Mouse (Mus musculus) ovary, adult 18-20 months (tissue): ENCODE results near the gene Slc9a8.
"Not testable (repeated sequence)": the region's sequence is repeated elsewhere in the genome, so short reads cannot be mapped to it uniquely, and the experiment has no call there.

Experiments used
- DNase-seq: peaks from one replicate; pipeline ENCODE4 v3.0.0; 2022; ENCODE audit warnings: low spot score, mixed read lengths

Slc9a8 gene

DNA sequence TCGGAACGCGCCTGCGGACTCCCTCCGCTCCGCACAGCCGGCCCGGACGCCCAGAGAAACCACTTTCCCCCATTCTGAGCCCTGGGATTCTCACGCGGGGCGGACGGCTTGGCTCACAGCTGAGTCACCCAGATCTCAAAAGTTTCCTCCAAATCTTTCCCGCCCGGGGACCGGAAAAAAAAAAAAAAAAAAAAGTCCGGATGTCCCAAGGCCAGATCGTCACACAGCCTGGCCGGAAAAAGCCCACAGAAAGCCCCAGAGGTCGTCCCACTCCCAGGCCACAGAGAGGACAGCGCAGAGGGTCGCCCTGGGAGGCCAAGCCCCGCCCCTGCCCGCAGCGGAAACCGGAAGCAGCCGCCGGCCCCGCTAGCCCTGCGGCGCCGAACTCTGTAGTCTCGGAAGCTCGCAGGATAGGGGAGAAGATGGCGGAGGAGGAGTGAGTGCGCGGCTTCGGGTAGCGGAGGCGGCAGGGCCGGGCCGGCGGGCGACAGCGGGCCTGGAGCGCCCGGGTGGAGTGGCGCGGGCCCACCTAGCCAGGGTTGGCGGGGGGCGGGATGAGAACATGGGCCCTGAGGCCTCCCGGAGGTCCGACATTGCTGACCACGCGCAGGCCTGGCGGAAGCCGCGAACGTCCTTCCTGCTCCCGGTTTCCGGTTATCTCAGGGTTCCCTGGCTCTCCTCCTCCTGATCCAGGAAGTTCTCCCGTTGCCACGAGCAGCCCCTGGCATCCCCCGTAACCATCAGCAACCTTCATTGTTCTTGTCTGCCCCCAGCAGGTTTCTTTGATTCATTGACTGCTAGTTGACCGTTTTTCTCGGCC lies at the start of gene Slc9a8:
Gene Slc9a8 (plus strand): TSS at position 383 of the 820 bp plus-strand sequence.
- DNase-seq: peak; percentile 93

DNA sequence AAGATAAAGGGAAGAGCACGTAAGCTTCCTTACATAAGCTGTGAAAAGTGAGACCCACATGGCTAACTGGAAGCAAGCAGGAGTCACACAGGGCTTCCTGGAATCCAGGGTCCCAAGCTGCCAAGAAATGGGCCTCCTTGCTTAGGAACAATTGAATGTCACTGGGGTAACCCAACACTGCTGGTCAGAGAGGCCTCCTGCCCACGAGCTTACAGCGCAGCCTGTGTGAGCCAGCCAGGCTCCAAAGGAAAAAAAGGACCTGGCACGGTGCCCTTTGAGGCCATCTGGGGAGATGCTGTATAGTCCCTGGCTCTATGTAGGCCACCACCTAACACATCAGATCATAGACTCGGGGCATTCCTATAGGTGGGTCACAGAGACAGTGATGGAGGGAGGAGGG lies 48.2 kb upstream of the Slc9a8 start:
- DNase-seq: no peak

GRCm38 (mm10) chr2:167374191-167374805 lies 47.2 kb upstream of the Slc9a8 start:
- no peak for DNase-seq

- DNase-seq: no peak
Observed at GRCm38 (mm10) chr2:167375135-167375534, 46.4 kb upstream of the Slc9a8 start.

- no peak for DNase-seq
Observed at GRCm38 (mm10) chr2:167375688-167376087, 45.8 kb upstream of the Slc9a8 start.

- no peak for DNase-seq
Observed at GRCm38 (mm10) chr2:167376160-167376564, 45.4 kb upstream of the Slc9a8 start.

DNA sequence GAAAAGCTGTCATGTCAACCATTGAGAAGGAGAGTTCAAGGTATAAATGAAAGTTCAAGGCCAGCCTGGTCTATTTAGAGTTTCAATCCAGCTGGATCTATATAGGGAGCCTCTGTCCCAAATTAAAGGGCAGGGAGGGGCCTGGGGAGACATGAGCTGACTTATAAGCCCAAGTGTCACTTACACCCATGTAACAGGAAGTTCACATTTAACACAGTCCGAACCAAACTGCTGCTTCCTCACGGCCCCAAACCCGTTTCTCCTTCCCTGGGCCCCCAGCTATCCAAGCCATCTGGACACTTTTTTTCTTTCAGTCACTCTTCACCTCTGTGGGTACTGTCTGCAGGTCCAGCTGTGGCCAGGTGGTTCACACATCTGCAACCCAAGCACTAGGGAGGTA lies 43.8 kb upstream of the Slc9a8 start:
- no peak for DNase-seq

DNA sequence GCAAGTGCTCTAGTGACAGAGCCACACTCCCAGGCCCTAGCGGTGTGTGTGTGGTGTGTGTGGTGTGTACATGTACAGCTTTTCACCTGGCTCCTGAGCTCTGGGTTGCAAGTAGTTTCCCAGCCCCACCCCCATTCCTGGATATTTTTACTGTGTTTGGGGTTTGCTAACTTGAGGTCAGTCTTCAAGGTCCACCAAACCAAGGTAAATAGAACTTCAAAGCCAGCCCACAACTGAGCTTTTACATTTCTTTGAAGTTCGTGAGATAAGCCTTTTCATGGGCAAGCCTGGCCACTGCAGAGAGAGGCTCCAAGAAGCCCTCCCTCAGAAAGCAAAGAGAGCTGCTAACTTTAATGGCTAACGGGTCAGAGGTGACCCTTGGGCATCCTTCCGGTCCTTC lies 42.5 kb upstream of the Slc9a8 start:
- no peak for DNase-seq

GRCm38 (mm10) chr2:167380615-167381285 lies 40.8 kb upstream of the Slc9a8 start:
- DNase-seq: peak; percentile 42

DNA sequence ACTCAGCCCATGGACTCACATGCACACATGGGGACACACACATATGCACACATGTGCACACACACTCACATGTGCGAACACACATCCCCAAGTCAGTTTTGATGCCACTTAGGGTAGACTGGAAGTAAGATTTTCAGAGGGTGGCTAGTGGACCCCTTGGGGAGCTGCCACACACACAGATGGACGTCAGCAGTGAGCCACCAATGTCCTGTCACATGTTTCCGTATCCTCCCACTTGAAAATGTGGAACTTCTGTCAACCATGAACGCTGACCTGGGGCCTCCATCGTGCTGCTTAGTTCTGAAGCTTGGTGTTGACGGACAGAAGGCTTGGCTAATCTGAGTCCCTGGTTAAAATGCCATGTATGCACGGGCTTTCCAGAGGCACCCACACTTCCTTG lies 39.9 kb upstream of the Slc9a8 start:
- no peak for DNase-seq

DNA sequence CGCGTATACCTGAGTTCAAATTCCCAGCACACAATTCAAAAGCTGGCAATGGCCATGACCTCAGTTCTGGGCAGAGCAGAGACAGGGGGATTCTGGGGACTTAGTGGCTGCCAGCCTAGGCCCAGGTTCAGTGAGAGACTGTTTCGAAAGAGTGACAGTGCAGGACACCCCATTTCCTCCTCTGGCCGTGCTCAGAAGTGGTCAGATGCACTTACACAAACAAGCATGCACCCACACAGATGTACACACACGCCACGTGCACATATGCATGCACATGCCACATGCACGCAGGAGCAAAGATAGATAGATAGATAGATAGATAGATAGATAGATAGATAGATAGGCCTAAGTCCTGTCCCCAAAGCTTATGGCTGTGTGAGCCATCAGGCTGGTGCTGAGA lies 39.1 kb upstream of the Slc9a8 start:
- no peak for DNase-seq

DNA sequence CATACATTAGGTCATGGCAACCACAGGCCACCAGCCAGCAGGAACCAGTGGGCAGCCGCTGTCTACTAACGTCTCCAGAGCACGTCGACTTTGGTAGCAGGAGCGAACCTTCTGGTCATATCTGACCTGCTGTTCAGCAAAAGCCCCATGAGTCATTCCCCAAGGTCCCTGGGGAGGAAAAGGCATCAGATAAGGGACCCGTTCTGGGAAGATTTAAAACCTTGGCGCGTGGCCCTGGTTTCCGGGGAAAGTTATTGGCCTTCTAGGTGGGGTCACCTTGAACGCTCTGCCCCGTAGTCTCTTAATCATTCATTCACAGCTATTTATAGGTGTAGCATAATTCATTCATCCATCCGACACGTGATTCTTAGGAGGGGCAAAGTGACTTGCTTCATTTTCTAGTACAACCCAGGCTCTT lies 37.8 kb upstream of the Slc9a8 start:
- peak; percentile 79 for DNase-seq

DNA sequence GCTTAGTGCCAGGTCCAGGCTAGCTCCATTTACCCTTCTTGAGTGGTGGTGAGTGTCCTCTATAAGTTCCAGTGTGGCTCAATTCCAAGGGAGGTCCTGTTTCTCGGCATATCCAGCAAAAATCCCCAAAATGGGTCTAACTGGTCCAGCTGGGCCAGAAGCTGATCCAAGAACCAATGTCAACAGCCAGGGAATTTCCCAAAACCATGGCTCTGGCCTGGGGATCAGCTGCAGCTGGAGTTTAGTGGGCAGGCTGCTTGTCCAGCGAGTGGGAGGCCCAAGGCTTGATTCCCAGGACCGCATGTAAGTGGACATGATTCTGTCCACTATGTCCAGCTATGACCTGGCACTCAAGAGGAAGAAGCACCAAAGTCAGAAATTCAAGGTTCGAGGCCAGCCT lies 35.1 kb upstream of the Slc9a8 start:
- DNase-seq: no peak

DNA sequence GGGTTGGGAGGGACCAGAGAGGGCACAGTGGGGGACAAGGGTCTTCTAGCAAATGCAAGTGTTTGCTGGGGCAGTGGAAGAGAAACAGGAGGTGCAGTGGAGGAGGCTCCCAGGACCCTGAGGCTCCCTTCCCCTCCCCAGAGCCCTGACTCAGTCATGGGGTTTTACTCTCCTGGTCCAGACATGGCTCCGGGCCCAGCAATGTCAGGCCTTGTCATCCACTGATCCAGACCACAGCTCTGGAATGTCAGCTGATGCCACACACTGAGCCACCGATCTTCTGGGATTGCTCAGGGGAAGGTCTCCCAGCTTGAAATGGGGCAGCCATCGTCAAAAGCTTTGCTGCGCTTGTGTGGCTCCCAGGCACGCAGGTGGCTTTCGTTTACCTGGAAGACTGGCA lies 34.5 kb upstream of the Slc9a8 start:
- DNase-seq: no peak

DNA sequence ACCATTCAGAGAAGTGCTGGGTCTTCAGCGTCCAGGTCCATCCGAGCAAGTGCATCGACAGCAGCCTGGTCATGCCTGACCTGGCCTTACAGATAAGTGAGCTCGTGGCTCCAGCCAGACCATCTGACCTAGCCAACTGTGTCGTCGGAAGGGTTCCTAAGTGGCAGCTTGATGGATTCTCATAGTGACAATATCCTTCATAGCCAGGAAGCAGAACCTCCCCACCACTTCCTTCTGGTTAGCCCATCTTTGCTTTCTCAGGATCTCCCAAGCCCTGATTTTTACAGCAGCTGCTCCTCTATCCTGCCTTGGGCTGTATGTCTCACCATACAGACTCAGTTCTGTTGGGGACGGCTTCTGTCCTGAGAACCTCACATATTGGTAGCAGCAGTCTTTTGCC lies 27.1 kb upstream of the Slc9a8 start:
- DNase-seq: no peak

DNA sequence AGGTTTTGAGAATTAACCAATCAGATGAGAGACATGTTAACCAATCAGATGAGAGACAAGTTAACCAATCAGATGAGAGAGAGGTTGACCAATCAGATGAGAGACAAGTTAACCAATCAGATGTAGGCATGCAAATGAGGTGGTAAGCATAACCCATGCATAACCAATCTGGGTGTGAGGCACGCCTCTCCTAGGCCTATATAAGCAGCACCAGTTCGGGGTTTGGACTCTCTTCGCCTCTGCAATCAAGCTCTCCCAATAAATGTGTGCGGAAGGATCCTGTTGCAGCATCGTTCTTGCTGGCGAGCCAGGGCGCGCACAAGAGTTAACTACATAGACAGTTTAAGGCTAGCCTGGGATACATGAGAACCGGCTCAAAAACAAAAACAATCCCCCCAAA lies 25.1 kb upstream of the Slc9a8 start:
- not testable (repeated sequence) for DNase-seq

DNA sequence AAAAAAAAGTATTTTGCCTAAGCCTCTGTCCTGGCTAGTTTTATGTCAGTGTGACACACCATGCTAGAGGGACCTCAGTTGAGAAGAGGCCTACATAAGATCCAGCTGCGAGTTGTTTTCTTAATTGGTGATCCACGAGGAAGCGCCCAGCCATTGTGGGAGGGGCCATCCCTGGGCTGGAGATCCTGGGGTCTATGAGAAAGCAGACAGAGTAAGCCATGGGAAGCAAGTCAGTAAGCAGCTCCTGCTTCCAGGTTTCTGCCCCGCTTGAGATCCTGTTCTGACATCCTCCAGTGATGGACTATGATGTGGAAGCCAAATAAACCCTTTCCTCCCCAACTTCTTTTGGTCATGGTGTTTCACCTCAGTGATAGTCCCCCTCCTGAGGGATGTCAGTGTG lies 22.5 kb upstream of the Slc9a8 start:
- DNase-seq: no peak

DNA sequence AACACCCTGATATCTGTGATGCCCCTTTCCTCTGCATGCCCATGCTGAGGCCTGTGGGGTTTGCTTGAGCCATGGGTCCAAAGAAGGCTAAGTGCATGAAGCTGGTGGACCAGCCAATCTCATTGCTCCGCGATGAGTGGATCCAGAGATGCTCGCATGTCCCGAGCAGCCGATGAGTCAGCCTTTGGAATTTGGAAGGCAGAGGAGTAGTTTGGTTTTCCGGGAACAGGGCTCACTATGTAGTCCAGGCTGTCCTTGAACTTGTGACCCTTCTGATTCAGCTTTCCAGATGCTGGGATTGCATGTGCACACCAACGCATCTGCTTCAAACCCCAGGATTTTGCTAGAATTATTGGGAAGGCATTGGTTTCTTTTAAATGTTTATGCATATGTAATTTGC lies 21.9 kb upstream of the Slc9a8 start:
- DNase-seq: peak; percentile 48

GRCm38 (mm10) chr2:167403085-167403484 lies 18.4 kb upstream of the Slc9a8 start:
- no peak for DNase-seq

- DNase-seq: no peak
Observed at GRCm38 (mm10) chr2:167405101-167405880, 16.2 kb upstream of the Slc9a8 start.

- no peak for DNase-seq
Observed at GRCm38 (mm10) chr2:167407296-167407929, 14.1 kb upstream of the Slc9a8 start.

GRCm38 (mm10) chr2:167414461-167414860 lies 7.1 kb upstream of the Slc9a8 start:
- DNase-seq: no peak
